Mouse (Mus musculus): Measurements from ENCODE around the gene Snn. TPM values are rescaled to one million over a fixed set of nuclear protein-coding genes. Genes with fewer than 3 reads are reported as not detected.

Gene Snn
- polyA plus RNA-seq, 1 experiment = 43.5 TPM

DNA sequence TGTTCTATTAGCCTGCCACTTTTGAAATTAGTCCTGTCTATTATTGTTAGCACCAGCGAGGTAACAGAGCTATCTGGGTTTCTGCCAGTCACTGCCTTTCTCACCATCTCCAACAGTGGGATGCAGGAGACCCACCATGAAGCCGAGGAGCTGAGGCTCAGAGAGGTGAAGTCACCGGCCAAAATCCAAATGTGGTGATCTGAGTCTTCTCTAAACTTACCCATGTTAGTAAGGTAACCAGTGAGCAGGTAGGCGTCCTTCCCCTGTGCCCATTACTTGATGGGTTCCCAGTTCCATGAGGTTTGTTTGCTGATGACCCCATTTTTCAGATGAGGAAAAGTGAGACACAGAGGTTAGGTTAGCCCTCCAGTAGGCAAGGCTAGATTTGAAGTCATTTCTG lies 3.6 kb downstream of the Snn start:
- H3K4me1 ChIP-seq (ENCODE audit: control insufficient read depth, insufficient read depth, low read length) = peaks cover 14% of the 10 kb centered on the region
- peak overlapping the region; percentile 86 for H3K4me3 ChIP-seq (ENCODE audit: control insufficient read depth, low read depth, low read length)
- TF ChIP-seq POLR2A (IDR thresholded peaks at IDR 0.05; ENCODE audit: control insufficient read depth, low read depth, low read length) (no peak), CTCF (IDR thresholded peaks at IDR 0.05; ENCODE audit: control insufficient read depth, insufficient read depth, insufficient replicate concordance, low read depth, low read length) (no peak)
- no peaks in the 10 kb centered on the region for H3K36me3 ChIP-seq (ENCODE audit: control insufficient read depth, insufficient read depth, low read length)
- H3K27ac ChIP-seq (ENCODE audit: control insufficient read depth, insufficient read depth, low read depth, low read length) = no peak overlapping the region
- H3K27me3 ChIP-seq (ENCODE audit: control insufficient read depth, insufficient read depth, low read length) = no peaks in the 10 kb centered on the region

DNA sequence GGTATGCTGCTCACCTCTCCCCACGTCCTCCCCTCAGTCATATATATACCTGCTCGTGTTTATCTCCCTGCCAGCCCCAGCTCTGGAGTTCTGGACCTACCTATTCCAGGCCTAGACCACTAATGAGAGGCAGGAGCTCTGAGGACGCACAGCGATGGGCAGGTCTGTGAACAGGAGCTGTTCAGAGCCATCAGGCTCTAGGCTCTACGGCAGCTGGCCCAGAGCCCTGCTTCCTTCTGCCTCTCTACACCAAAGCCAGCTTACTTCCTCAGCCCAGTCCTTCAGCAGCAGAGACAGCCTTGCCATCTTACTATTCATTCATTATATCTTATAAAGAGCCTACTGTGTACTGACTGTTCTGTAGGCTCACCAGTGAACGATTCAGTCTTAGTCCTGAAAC lies 4.0 kb downstream of the Snn start:
- Histone ChIP-seq H3K27ac (ENCODE audit: control insufficient read depth, insufficient read depth, low read depth, low read length) (no peak overlapping the region), H3K4me3 (ENCODE audit: control insufficient read depth, low read depth, low read length) (peak overlapping the region; percentile 86), H3K4me1 (ENCODE audit: control insufficient read depth, insufficient read depth, low read length) (peaks cover 14% of the 10 kb centered on the region), H3K36me3 (ENCODE audit: control insufficient read depth, insufficient read depth, low read length) (no peaks in the 10 kb centered on the region), H3K27me3 (ENCODE audit: control insufficient read depth, insufficient read depth, low read length) (no peaks in the 10 kb centered on the region)
- TF ChIP-seq POLR2A (IDR thresholded peaks at IDR 0.05; ENCODE audit: control insufficient read depth, low read depth, low read length) (no peak), CTCF (IDR thresholded peaks at IDR 0.05; ENCODE audit: control insufficient read depth, insufficient read depth, insufficient replicate concordance, low read depth, low read length) (no peak)

DNA sequence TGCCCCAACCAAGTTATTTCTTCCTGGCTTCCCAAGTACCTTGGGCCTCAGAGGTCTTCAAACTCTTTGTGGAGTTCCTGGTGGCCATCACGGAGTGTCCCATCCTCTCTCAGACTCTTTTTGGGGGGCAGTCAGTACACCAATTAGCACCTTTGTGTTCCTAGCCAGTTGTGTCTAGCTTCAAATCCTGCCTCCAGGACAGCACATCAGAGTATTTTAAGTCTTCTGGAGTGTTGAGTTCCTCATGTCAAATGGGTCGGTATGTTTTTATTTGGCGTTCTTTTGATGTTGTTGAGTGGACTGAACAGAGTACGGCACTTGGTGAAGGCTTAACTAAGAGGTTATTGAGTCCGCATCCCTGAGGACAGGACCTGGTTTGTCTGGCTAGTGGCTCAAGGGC lies 4.7 kb downstream of the Snn start:
- H3K27ac ChIP-seq (ENCODE audit: control insufficient read depth, insufficient read depth, low read depth, low read length) = no peak overlapping the region
- H3K27me3 ChIP-seq (ENCODE audit: control insufficient read depth, insufficient read depth, low read length) = no peaks in the 10 kb centered on the region
- peaks cover 14% of the 10 kb centered on the region for H3K4me1 ChIP-seq (ENCODE audit: control insufficient read depth, insufficient read depth, low read length)
- TF ChIP-seq CTCF (IDR thresholded peaks at IDR 0.05; ENCODE audit: control insufficient read depth, insufficient read depth, insufficient replicate concordance, low read depth, low read length) (no peak), POLR2A (IDR thresholded peaks at IDR 0.05; ENCODE audit: control insufficient read depth, low read depth, low read length) (no peak)
- no peaks in the 10 kb centered on the region for H3K36me3 ChIP-seq (ENCODE audit: control insufficient read depth, insufficient read depth, low read length)
- H3K4me3 ChIP-seq (ENCODE audit: control insufficient read depth, low read depth, low read length) = peak overlapping the region; percentile 86

DNA sequence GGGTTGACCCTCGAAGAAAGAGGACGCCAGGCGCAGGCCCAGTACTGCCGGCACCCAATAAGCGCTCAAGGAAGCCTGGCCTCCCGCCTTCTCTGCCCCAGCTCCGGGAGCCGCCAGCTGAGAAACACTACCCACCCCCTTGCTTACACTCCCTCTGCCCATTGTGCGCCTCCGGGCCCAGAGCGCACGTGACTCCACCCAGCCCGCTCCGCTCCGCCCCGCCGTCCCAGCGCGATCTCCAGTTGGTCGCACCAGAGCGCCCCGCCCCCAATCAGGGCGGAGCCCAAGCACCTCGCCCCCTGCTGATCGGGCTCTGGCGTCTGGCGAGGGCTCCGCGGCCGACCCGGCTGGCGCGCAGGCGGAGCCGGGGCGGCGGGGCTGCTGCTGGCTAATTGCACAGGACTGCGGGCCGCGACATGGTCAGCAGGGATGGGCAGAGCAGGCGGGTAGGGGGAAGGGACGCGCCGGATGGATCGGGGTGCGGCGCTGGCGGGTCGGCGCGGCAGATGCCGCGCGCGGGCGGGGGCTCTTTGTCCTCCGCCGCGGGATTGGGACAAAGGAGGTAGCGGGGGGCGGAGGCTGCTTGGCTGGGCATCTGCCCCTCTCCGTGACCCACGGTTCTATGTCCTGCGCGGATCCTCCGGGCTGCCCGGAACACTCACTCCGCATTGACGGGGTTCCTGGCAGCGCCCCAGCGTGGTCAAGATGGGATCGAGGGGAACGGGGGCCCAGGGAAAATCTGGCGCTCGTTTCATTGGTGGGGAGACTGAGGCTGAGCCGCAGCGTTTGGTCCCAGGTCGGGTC lies 5.5 kb downstream of the Snn start, which contains the start of gene Litaf:
TSS of gene Litaf (minus strand) at position 129 of the 804 bp plus-strand sequence.
- H3K4me1 ChIP-seq (ENCODE audit: control insufficient read depth, insufficient read depth, low read length) = peaks cover 14% of the 10 kb centered on the region
- TF ChIP-seq CTCF (IDR thresholded peaks at IDR 0.05; ENCODE audit: control insufficient read depth, insufficient read depth, insufficient replicate concordance, low read depth, low read length) (no peak), POLR2A (IDR thresholded peaks at IDR 0.05; ENCODE audit: control insufficient read depth, low read depth, low read length) (peak; percentile 46; the same call in 1 of the 2 replicates)

DNA sequence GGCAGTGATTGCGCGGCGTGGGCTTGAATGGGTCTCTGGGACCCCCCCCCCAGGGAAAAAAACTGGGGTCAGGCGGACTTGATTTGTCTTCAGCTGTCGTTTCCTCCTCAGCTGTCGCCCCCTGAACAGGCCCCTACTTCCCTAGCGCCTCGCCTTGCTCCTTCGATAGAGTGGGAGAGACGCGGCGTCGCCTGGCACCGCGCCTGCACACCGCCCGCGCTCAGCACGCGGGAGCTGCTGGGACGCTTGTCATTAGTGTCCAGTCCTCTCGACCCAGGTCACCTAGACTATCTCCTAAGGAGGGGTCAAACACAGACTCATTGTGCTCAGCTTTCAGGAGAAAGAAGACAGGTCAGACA lies 6.1 kb downstream of the Snn start:
- H3K4me1 ChIP-seq (ENCODE audit: control insufficient read depth, insufficient read depth, low read length) = peaks cover 14% of the 10 kb centered on the region
- peak overlapping the region; percentile 86 for H3K4me3 ChIP-seq (ENCODE audit: control insufficient read depth, low read depth, low read length)
- H3K27me3 ChIP-seq (ENCODE audit: control insufficient read depth, insufficient read depth, low read length) = no peaks in the 10 kb centered on the region

More for the DNA sequence above, 5.5 kb downstream of the Snn start, which contains the start of gene Litaf:
- Histone ChIP-seq H3K4me3 (ENCODE audit: control insufficient read depth, low read depth, low read length) (peak within 1 kb of the TSS; percentile 86), H3K27ac (ENCODE audit: control insufficient read depth, insufficient read depth, low read depth, low read length) (no peak within 1 kb of the TSS; the same call in 1 of the 2 replicates), H3K27me3 (ENCODE audit: control insufficient read depth, insufficient read depth, low read length) (no peaks in the 10 kb centered on the region), H3K36me3 (ENCODE audit: control insufficient read depth, insufficient read depth, low read length) (no peaks in the 10 kb centered on the region)

DNA sequence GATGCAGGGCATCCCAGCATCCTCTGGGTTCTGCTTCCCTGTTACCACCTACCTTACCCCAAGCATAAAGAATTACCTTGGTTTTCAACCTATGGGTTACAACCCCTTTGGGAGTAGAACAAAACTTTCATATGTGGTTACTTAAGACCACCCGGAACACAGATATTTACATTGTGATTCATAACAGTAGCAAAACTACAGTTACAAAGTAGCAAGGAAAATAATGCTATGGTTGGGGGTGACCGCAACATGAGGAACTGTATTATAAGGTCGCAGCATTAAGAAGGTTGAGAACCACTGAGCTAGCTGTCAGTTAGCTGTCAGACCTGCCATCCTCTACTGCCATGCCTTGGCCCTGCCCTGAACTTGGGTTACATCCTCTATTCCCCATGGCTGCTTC lies 7.9 kb downstream of the Snn start:
- Histone ChIP-seq H3K27ac (ENCODE audit: control insufficient read depth, insufficient read depth, low read depth, low read length) (no peak overlapping the region), H3K36me3 (ENCODE audit: control insufficient read depth, insufficient read depth, low read length) (no peaks in the 10 kb centered on the region), H3K27me3 (ENCODE audit: control insufficient read depth, insufficient read depth, low read length) (no peaks in the 10 kb centered on the region), H3K4me3 (ENCODE audit: control insufficient read depth, low read depth, low read length) (no peak overlapping the region; the same call in 1 of the 2 replicates), H3K4me1 (ENCODE audit: control insufficient read depth, insufficient read depth, low read length) (peaks cover 12% of the 10 kb centered on the region; the same call in 1 of the 2 replicates)
- TF ChIP-seq CTCF (IDR thresholded peaks at IDR 0.05; ENCODE audit: control insufficient read depth, insufficient read depth, insufficient replicate concordance, low read depth, low read length) (no peak), POLR2A (IDR thresholded peaks at IDR 0.05; ENCODE audit: control insufficient read depth, low read depth, low read length) (no peak)

More for the DNA sequence above, 6.1 kb downstream of the Snn start:
- no peak overlapping the region; the same call in 1 of the 2 replicates for H3K27ac ChIP-seq (ENCODE audit: control insufficient read depth, insufficient read depth, low read depth, low read length)
- H3K36me3 ChIP-seq (ENCODE audit: control insufficient read depth, insufficient read depth, low read length) = no peaks in the 10 kb centered on the region
- TF ChIP-seq CTCF (IDR thresholded peaks at IDR 0.05; ENCODE audit: control insufficient read depth, insufficient read depth, insufficient replicate concordance, low read depth, low read length) = no peak
- TF ChIP-seq POLR2A (IDR thresholded peaks at IDR 0.05; ENCODE audit: control insufficient read depth, low read depth, low read length) = no peak

DNA sequence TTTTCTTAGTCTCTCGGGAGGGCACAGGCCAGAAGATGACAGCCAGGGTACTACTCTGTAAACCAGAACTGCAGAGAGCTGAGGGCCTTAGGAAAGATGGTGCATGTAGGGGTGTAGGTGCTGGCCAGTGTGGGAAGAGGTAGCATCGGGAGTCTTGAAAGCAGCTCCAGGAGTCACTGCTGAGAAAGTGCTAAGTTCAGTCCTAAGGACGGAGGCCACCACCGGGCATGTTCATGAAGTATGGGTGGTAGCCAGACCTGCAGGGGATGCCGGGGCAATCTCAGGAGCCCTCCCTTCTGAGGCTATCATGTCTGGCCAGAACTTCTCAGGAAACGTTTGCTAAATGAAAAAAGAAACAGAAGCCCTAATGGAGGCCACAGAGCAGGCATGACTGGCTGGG lies 8.5 kb downstream of the Snn start:
- H3K27ac ChIP-seq (ENCODE audit: control insufficient read depth, insufficient read depth, low read depth, low read length) = no peak overlapping the region

More for the DNA sequence above, 8.5 kb downstream of the Snn start:
- Histone ChIP-seq H3K36me3 (ENCODE audit: control insufficient read depth, insufficient read depth, low read length) (no peaks in the 10 kb centered on the region; the same call in 1 of the 2 replicates), H3K4me1 (ENCODE audit: control insufficient read depth, insufficient read depth, low read length) (peaks cover 12% of the 10 kb centered on the region; the same call in 1 of the 2 replicates), H3K4me3 (ENCODE audit: control insufficient read depth, low read depth, low read length) (no peak overlapping the region), H3K27me3 (ENCODE audit: control insufficient read depth, insufficient read depth, low read length) (no peaks in the 10 kb centered on the region)
- no peak for TF ChIP-seq POLR2A (IDR thresholded peaks at IDR 0.05; ENCODE audit: control insufficient read depth, low read depth, low read length)
- no peak for TF ChIP-seq CTCF (IDR thresholded peaks at IDR 0.05; ENCODE audit: control insufficient read depth, insufficient read depth, insufficient replicate concordance, low read depth, low read length)

Data from testis, adult 2 months (tissue).